Mouse (Mus musculus) CH12.LX (cell line): ENCODE measurements around the gene Olfr707. TPM values are rescaled to one million over a fixed set of nuclear protein-coding genes. Genes with fewer than 3 reads are reported as not detected.

ENCODE experiments used
- DNase-seq: peaks from one replicate; pipeline ENCODE4 v3.0.0-alpha.2; 2013; ENCODE audit errors: extremely low read depth
- H3K27ac ChIP-seq: 2 replicates; pipeline ENCODE4 v1.5.1; 2012; ENCODE audit warnings: low read depth, mild to moderate bottlenecking, control low read depth, moderate library complexity; ENCODE audit not compliant: insufficient read depth
- H3K27me3 ChIP-seq: replicated peaks from 2 replicates; pipeline ENCODE3; 2012; ENCODE audit warnings: inconsistent platforms
- H3K36me3 ChIP-seq, 2 experiments: replicated peaks in 1 of 2; 2 replicates each; pipeline versions ENCODE3 to v1.6.1; 2012; ENCODE audit warnings: inconsistent platforms in 1 of 2, low read length in 1 of 2, mild to moderate bottlenecking in 1 of 2, mixed read lengths in 1 of 2, moderate library complexity in 1 of 2; ENCODE audit not compliant: control insufficient read depth in 1 of 2, insufficient read depth in 1 of 2
- H3K4me1 ChIP-seq, 2 experiments: 2 replicates each; pipeline ENCODE4 v1.6.1; 2012; ENCODE audit warnings: inconsistent platforms in 1 of 2, moderate library complexity in 1 of 2; ENCODE audit not compliant: insufficient read depth in 2 of 2, control insufficient read depth in 1 of 2
- H3K4me2 ChIP-seq: 2 replicates; pipeline ENCODE4 v1.6.1; 2012; ENCODE audit warnings: low read depth, mild to moderate bottlenecking, control low read depth; ENCODE audit not compliant: poor library complexity, insufficient read depth, severe bottlenecking
- H3K4me3 ChIP-seq, 3 experiments: fragments of 150-350 bp in 1 of 3; sonication (generic) in 1 of 3; replicated peaks in 1 of 3; 2 replicates each; pipeline versions ENCODE3 to v1.5.1; 2011 to 2012; ENCODE audit warnings: low read depth in 2 of 3, low read length in 2 of 3, mild to moderate bottlenecking in 2 of 3, moderate library complexity in 2 of 3, control low read depth in 1 of 3, improper control_type of control experiment in 1 of 3, inconsistent platforms in 1 of 3, mixed read lengths in 1 of 3; ENCODE audit not compliant: poor library complexity in 1 of 3
- H3K79me2 ChIP-seq: replicated peaks from 2 replicates; pipeline ENCODE4 v1.6.1; 2012; ENCODE audit warnings: mild to moderate bottlenecking, moderate library complexity; ENCODE audit not compliant: control insufficient read depth, poor library complexity, insufficient read depth, severe bottlenecking; ENCODE audit errors: extremely low read depth
- H3K9ac ChIP-seq: 2 replicates; pipeline ENCODE4 v1.6.1; 2012; ENCODE audit warnings: low read depth, mild to moderate bottlenecking, control low read depth, moderate library complexity; ENCODE audit not compliant: insufficient read depth
- H3K9me3 ChIP-seq: replicated peaks from 2 replicates; pipeline ENCODE3; 2012; ENCODE audit warnings: low read length, inconsistent platforms, mixed read lengths
- BHLHE40 ChIP-seq: IDR thresholded peaks from 2 replicates; pipeline ENCODE4 v1.6.1; 2011; ENCODE audit warnings: mild to moderate bottlenecking, low read depth, low read length, improper control_type of control experiment
- CHD1 ChIP-seq: IDR thresholded peaks from 2 replicates; pipeline ENCODE4 v1.6.1; 2012; ENCODE audit warnings: low read depth, low read length, improper control_type of control experiment, inconsistent platforms
- ETS1 ChIP-seq: conservative IDR thresholded peaks from 2 replicates; pipeline ENCODE4 v1.6.1; 2012; ENCODE audit warnings: low read depth, mild to moderate bottlenecking, inconsistent platforms, low read length, improper control_type of control experiment, moderate library complexity
- IRF4 ChIP-seq: IDR thresholded peaks from 2 replicates; pipeline ENCODE4 v1.6.1; 2014; ENCODE audit warnings: low read depth, mild to moderate bottlenecking, inconsistent platforms, low read length, improper control_type of control experiment
- KAT2A ChIP-seq: IDR thresholded peaks from 2 replicates; pipeline ENCODE4 v1.6.1; 2012; ENCODE audit warnings: low read length, improper control_type of control experiment, inconsistent platforms; ENCODE audit not compliant: insufficient replicate concordance
- PAX5 ChIP-seq: IDR thresholded peaks from 2 replicates; pipeline ENCODE4 v1.6.1; 2012; ENCODE audit warnings: low read length, inconsistent platforms, mixed read lengths
- SMC3 ChIP-seq: IDR thresholded peaks from 2 replicates; pipeline ENCODE4 v1.6.1; 2011; ENCODE audit warnings: low read depth, low read length, improper control_type of control experiment
- UBTF ChIP-seq: IDR thresholded peaks from 2 replicates; pipeline ENCODE4 v1.6.1; 2012; ENCODE audit warnings: low read depth, mild to moderate bottlenecking, inconsistent platforms, low read length, improper control_type of control experiment, moderate library complexity
- ZKSCAN1 ChIP-seq: IDR thresholded peaks from 2 replicates; pipeline ENCODE4 v1.6.1; 2012; ENCODE audit warnings: low read depth, inconsistent platforms, low read length, improper control_type of control experiment, borderline replicate concordance
- ZMIZ1 ChIP-seq: IDR thresholded peaks from 2 replicates; pipeline ENCODE4 v1.6.1; 2012; ENCODE audit warnings: low read depth, mild to moderate bottlenecking, inconsistent platforms, low read length, improper control_type of control experiment
- dilution Hi-C: fragments of 300-500 bp; cut with MboI; formaldehyde crosslinking; loops from 2 replicates; pipeline ENCODE4 v1.14.3; 2020; ENCODE audit warnings: low sequenced_read_pairs; ENCODE audit not compliant: extremely low pct_unique_long_range_greater_than_20kb, extremely low pct_ligation_motif_present
- in situ Hi-C: fragments of 300-500 bp; cut with MboI; formaldehyde crosslinking; loops from 3 replicates; pipeline ENCODE4 v1.14.3; 2019; ENCODE audit warnings: low sequenced_read_pairs, low pct_ligation_motif_present, low pct_unique_long_range_greater_than_20kb, mixed read lengths
- polyA plus RNA-seq: library from polyadenylated mRNA; unstranded; fragments of >175 nt; gene quantifications from 2 replicates; pipeline ENCODE4 v1.2.1, GENCODE M21; 2012; ENCODE audit warnings: low read depth; ENCODE audit not compliant: insufficient read length
- total RNA-seq, 2 experiments: library from RNA; depleted of rRNA; stranded (reverse); fragments of 300-350 nt in 1 of 2; fragments of >200 nt in 1 of 2; gene quantifications; 2 replicates each; pipeline ENCODE4 v1.2.3; 2012 to 2014

The Olfr707 gene
- total and polyA plus RNA-seq, 3 experiments, result not detected

DNA sequence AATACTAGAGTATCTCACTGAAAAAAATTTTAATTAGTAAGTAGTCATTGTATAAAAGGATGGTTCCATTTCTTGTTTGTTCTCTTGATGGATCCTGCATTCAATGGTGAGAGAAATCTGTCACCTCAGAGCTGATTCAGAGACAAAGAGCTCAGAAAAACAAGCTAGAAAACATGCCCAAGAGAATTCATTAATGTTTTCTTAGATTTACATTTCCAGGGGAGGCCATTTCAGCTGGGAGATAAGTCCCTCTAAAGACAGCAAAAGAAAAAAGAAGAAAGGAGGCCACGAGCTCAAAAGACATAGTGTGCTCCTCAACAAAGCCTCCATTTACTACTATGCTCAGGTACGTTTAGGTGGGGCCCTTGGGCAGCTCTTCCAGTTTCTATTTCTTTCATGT is 58.0 kb downstream of the Olfr707 start, which contains the start of gene Olfr703:
Gene Olfr703 (plus strand): TSS at position 301 of the 400 bp plus-strand sequence.
- DNase-seq, result no peak
- TF ChIP-seq ETS1, result no peak
- no peak for TF ChIP-seq PAX5
- TF ChIP-seq ZKSCAN1, result no peak
- TF ChIP-seq ZMIZ1, result no peak
- TF ChIP-seq CHD1, result no peak
- no peak for TF ChIP-seq KAT2A
- no peak for TF ChIP-seq UBTF
- TF ChIP-seq BHLHE40, result no peak
- no peak for TF ChIP-seq IRF4
- TF ChIP-seq SMC3, result no peak
- TF ChIP-seq, all 38 proteins: peak for 0
- Histone ChIP-seq H3K36me3 (no peaks in the 10 kb centered on the region), H3K27me3 (no peaks in the 10 kb centered on the region), H3K4me2 (no peak within 1 kb of the TSS), H3K27ac (no peak within 1 kb of the TSS), H3K9me3 (no peaks in the 10 kb centered on the region), H3K79me2 (no peaks in the 10 kb centered on the region), H3K4me3 (no peak within 1 kb of the TSS), H3K9ac (no peak within 1 kb of the TSS), H3K4me1 (no peaks in the 10 kb centered on the region)
- in situ Hi-C loops (no loop called here), dilution Hi-C loops (no loop called here)

Other genes with a start within 250 kb of the Olfr707 start
Only the 20 nearest of the 25 such genes appear.
- not detected in 2 replicates for gene Olfr695, start 184.8 kb downstream of the Olfr707 start, total RNA-seq (2012; rRNA removed)
- gene Olfr695, start 184.8 kb downstream of the Olfr707 start, total RNA-seq (2014; rRNA removed), result not detected in 2 replicates
- gene Olfr695, start 184.8 kb downstream of the Olfr707 start, polyA plus RNA-seq, result not detected in 2 replicates
- not detected in 2 replicates for gene Olfr697, start 158.8 kb downstream of the Olfr707 start, total RNA-seq (2012; rRNA removed)
- not detected in 2 replicates for gene Olfr697, start 158.8 kb downstream of the Olfr707 start, total RNA-seq (2014; rRNA removed)
- not detected in 2 replicates for gene Olfr697, start 158.8 kb downstream of the Olfr707 start, polyA plus RNA-seq
- gene Olfr698, start 145.8 kb downstream of the Olfr707 start, total RNA-seq (2012; rRNA removed), result not detected in 2 replicates
- gene Olfr698, start 145.8 kb downstream of the Olfr707 start, total RNA-seq (2014; rRNA removed), result not detected in 2 replicates
- gene Olfr698, start 145.8 kb downstream of the Olfr707 start, polyA plus RNA-seq, result not detected in 2 replicates
- gene Olfr699, start 108.0 kb downstream of the Olfr707 start, total RNA-seq (2012; rRNA removed), result not detected in 2 replicates
- not detected in 2 replicates for gene Olfr699, start 108.0 kb downstream of the Olfr707 start, total RNA-seq (2014; rRNA removed)
- not detected in 2 replicates for gene Olfr699, start 108.0 kb downstream of the Olfr707 start, polyA plus RNA-seq
- not detected in 2 replicates for gene Olfr700, start 92.4 kb downstream of the Olfr707 start, total RNA-seq (2012; rRNA removed)
- gene Olfr700, start 92.4 kb downstream of the Olfr707 start, total RNA-seq (2014; rRNA removed), result not detected in 2 replicates
- gene Olfr700, start 92.4 kb downstream of the Olfr707 start, polyA plus RNA-seq, result not detected in 2 replicates
- gene Olfr701, start 87.1 kb downstream of the Olfr707 start, total RNA-seq (2012; rRNA removed), result not detected in 2 replicates
- gene Olfr701, start 87.1 kb downstream of the Olfr707 start, total RNA-seq (2014; rRNA removed), result not detected in 2 replicates
- not detected in 2 replicates for gene Olfr701, start 87.1 kb downstream of the Olfr707 start, polyA plus RNA-seq
- not detected in 2 replicates for gene Olfr702, start 67.3 kb downstream of the Olfr707 start, total RNA-seq (2012; rRNA removed)
- gene Olfr702, start 67.3 kb downstream of the Olfr707 start, total RNA-seq (2014; rRNA removed), result not detected in 2 replicates
- gene Olfr702, start 67.3 kb downstream of the Olfr707 start, polyA plus RNA-seq, result not detected in 2 replicates
- not detected in 2 replicates for gene Olfr703, start 57.9 kb downstream of the Olfr707 start, total RNA-seq (2012; rRNA removed)
- not detected in 2 replicates for gene Olfr703, start 57.9 kb downstream of the Olfr707 start, total RNA-seq (2014; rRNA removed)
- gene Olfr703, start 57.9 kb downstream of the Olfr707 start, polyA plus RNA-seq, result not detected in 2 replicates
- gene Olfr704, start 38.1 kb downstream of the Olfr707 start, total RNA-seq (2012; rRNA removed), result not detected in 2 replicates
- gene Olfr704, start 38.1 kb downstream of the Olfr707 start, total RNA-seq (2014; rRNA removed), result not detected in 2 replicates
- not detected in 2 replicates for gene Olfr704, start 38.1 kb downstream of the Olfr707 start, polyA plus RNA-seq
- not detected in 2 replicates for gene Olfr705, start 24.4 kb downstream of the Olfr707 start, total RNA-seq (2012; rRNA removed)
- not detected in 2 replicates for gene Olfr705, start 24.4 kb downstream of the Olfr707 start, total RNA-seq (2014; rRNA removed)
- gene Olfr705, start 24.4 kb downstream of the Olfr707 start, polyA plus RNA-seq, result not detected in 2 replicates
- gene Olfr706, start 13.1 kb downstream of the Olfr707 start, total RNA-seq (2012; rRNA removed), result not detected in 2 replicates
- not detected in 2 replicates for gene Olfr706, start 13.1 kb downstream of the Olfr707 start, total RNA-seq (2014; rRNA removed)
- not detected in 2 replicates for gene Olfr706, start 13.1 kb downstream of the Olfr707 start, polyA plus RNA-seq
- not detected in 2 replicates for gene Olfr1532-ps1, start 6.8 kb upstream of the Olfr707 start, total RNA-seq (2012; rRNA removed)
- gene Olfr1532-ps1, start 6.8 kb upstream of the Olfr707 start, total RNA-seq (2014; rRNA removed), result not detected in 2 replicates
- not detected in 2 replicates for gene Olfr1532-ps1, start 6.8 kb upstream of the Olfr707 start, polyA plus RNA-seq
- not detected in 2 replicates for gene Olfr709-ps1, start 31.0 kb upstream of the Olfr707 start, total RNA-seq (2012; rRNA removed)
- gene Olfr709-ps1, start 31.0 kb upstream of the Olfr707 start, total RNA-seq (2014; rRNA removed), result not detected in 2 replicates
- gene Olfr709-ps1, start 31.0 kb upstream of the Olfr707 start, polyA plus RNA-seq, result not detected in 2 replicates
- gene Olfr710, start 47.1 kb upstream of the Olfr707 start, total RNA-seq (2012; rRNA removed), result not detected in 2 replicates
- not detected in 2 replicates for gene Olfr710, start 47.1 kb upstream of the Olfr707 start, total RNA-seq (2014; rRNA removed)
- gene Olfr710, start 47.1 kb upstream of the Olfr707 start, polyA plus RNA-seq, result not detected in 2 replicates
- gene Olfr6, start 62.7 kb upstream of the Olfr707 start, total RNA-seq (2012; rRNA removed), result not detected in 2 replicates
- gene Olfr6, start 62.7 kb upstream of the Olfr707 start, total RNA-seq (2014; rRNA removed), result not detected in 2 replicates
- gene Olfr6, start 62.7 kb upstream of the Olfr707 start, polyA plus RNA-seq, result not detected in 2 replicates
- gene Olfr711, start 74.2 kb upstream of the Olfr707 start, total RNA-seq (2012; rRNA removed), result not detected in 2 replicates
- gene Olfr711, start 74.2 kb upstream of the Olfr707 start, total RNA-seq (2014; rRNA removed), result not detected in 2 replicates
- not detected in 2 replicates for gene Olfr711, start 74.2 kb upstream of the Olfr707 start, polyA plus RNA-seq
- not detected in 2 replicates for gene Olfr2, start 104.8 kb upstream of the Olfr707 start, total RNA-seq (2012; rRNA removed)
- not detected in 2 replicates for gene Olfr2, start 104.8 kb upstream of the Olfr707 start, total RNA-seq (2014; rRNA removed)
- not detected in 2 replicates for gene Olfr2, start 104.8 kb upstream of the Olfr707 start, polyA plus RNA-seq
- gene Olfr713, start 129.9 kb upstream of the Olfr707 start, total RNA-seq (2012; rRNA removed), result not detected in 2 replicates
- gene Olfr713, start 129.9 kb upstream of the Olfr707 start, total RNA-seq (2014; rRNA removed), result not detected in 2 replicates
- gene Olfr713, start 129.9 kb upstream of the Olfr707 start, polyA plus RNA-seq, result not detected in 2 replicates
- gene Olfr714, start 169.7 kb upstream of the Olfr707 start, total RNA-seq (2012; rRNA removed), result not detected in 2 replicates
- gene Olfr714, start 169.7 kb upstream of the Olfr707 start, total RNA-seq (2014; rRNA removed), result not detected in 2 replicates
- not detected in 2 replicates for gene Olfr714, start 169.7 kb upstream of the Olfr707 start, polyA plus RNA-seq
- not detected in 2 replicates for gene Olfr17, start 192.0 kb upstream of the Olfr707 start, total RNA-seq (2012; rRNA removed)
- not detected in 2 replicates for gene Olfr17, start 192.0 kb upstream of the Olfr707 start, total RNA-seq (2014; rRNA removed)
- not detected in 2 replicates for gene Olfr17, start 192.0 kb upstream of the Olfr707 start, polyA plus RNA-seq